Mouse (Mus musculus): Measurements from ENCODE around the gene Gse1.

DNA sequence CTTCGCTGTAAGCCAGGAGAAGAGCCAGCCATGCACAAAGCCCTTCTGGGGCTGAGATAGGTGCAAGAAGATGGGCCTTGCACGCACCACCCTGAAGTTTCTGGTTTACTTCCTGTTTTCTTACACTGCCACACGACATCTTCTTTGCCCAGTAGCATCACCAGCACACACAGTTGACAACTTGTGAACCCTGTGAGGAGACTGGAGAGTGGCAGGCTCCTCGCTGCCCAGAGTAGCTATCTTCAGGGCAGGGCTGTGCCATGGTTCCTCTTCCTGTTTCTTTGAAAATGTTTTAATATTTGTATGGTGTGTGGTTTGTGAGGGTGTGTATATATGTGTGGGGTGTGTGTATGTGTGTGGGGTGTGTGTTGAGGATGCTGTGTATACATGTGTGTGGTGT is 84.2 kb downstream of the Gse1 start:
- TF ChIP-seq CTCF (conservative IDR thresholded peaks at IDR 0.05; ENCODE audit: low read length), result no peak
- TF ChIP-seq NANOG (IDR thresholded peaks at IDR 0.05; ENCODE audit: borderline replicate concordance, low read length), result no peak

Data from E14TG2a.4 (cell line).